Mouse (Mus musculus) MN1 (cell line): ENCODE measurements around the gene Chmp2a.

Experiments
- DNase-seq: peaks from one replicate; pipeline ENCODE4 v3.0.0-alpha.2; 2016; ENCODE audit warnings: low spot score

Chmp2a gene

DNA sequence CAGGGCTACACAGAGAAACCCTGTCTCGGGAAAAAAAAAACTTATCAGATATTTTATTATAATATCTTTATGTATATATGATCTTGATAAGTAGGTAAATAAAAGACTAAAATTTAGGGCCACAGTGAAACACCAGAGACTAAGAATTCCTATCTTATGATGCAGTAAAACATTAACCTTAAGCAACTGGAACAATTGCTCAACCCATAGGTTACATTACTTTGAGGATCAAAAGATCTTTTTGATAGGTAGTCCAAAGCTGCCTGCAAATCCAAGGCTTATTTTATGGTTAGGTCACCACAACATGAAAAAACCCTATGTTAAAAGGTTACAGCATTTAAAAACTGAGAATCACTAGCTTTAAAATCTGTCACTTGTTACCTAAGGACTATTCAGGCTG lies 33.0 kb downstream of the Chmp2a start:
- DNase-seq = no peak

DNA sequence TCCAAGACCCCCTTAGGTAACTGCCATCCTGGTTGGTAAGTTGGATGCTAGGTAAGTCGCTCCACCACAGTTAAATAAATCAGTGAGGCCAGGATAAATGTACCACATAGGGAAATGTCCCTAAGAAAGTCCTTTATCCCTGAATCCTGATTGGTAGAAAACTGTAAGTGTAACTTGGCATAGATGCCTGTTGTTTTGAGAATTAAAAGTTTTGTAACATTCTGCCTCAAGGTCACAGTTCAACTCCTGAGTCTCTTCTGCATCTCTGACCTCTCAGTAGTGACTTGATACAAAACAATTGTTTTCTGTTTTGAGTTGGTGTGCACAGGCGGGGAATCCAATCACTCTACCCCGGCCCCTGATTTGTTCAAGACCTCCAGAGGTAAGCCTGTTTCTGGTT lies 35.8 kb downstream of the Chmp2a start, which contains the start of gene Trim28:
Trim28 (plus strand) TSS at position 264 of the 400 bp plus-strand sequence.
- DNase-seq = no peak

DNA sequence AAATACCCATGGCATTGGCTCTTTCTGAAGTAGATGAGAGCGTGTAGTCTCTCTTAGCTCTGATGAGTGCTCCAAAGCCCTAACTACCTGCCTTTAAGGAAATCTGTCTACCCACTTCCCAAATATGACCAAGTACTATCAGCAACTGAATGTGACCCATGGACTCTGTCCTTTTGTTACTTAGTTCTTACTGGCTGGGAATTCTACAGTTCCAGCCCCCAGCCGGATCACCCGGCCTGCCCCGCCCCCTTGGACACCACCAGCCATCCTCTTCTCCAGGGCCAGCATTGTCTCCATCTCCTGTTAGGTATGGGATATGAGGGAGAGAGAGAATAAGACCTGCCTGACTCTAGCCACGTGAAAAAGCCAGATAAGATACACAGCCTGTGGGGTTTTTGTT lies 36.6 kb downstream of the Chmp2a start, which contains the start of gene Slc27a5:
Slc27a5 (minus strand) TSS at position 140 of the 400 bp plus-strand sequence.
- DNase-seq = no peak

DNA sequence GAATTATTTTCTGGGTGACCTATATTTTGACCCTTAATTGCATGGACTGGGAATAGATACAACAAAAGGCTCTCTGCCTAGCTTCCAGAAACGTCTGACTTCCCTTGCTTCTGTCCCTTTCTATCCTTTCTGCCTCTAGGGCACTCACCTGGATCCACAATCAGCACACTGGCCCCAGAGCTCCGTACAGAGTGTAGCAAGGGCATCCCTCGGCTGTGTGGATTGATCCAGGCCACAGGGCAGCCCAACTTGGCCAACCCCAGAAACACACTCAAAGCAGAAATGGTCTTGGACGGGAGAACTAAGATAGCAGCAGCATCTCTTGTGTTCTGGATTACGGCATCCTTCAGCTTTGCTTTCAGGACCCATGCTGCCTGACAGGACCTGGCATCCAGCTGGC lies 37.4 kb downstream of the Chmp2a start:
- no peak for DNase-seq

DNA sequence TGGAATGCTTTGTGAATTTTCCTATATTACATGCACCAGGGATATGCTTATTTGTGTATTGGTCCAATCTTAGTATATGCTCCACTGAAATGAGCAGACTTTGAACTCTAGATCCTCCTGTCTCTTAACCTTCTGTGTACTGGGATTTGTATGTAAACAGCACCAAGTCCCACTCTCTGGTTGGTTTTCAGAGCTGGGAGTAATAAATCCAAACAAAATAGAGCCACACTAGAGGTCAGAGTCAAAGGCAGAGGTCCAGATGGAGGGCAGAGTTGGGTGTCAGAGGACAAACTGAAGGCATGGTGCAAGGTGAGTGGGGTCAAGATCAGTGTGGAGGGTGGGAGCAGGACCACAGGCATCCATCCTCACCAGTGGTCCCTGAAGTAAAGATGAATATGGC lies 38.7 kb downstream of the Chmp2a start:
- no peak for DNase-seq

DNA sequence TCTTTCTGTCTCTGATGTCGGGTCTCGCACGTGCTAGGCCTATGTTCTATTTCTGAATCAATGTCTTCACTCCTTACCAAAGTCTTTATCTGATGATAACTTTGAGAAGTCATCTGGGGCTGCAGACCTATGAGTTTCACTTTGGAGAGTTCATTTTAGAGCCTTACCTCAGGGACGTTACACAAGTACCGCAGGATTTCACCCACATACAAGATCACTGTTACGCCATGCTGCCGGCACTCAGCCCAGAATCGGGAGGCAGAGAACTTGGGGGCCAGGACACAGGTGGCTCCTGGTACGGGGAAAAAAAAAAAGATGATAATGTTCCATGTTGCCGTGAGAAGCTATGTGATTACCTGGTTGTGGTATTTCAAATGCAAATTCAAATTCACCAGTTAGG lies 41.5 kb downstream of the Chmp2a start:
- DNase-seq = no peak

DNA sequence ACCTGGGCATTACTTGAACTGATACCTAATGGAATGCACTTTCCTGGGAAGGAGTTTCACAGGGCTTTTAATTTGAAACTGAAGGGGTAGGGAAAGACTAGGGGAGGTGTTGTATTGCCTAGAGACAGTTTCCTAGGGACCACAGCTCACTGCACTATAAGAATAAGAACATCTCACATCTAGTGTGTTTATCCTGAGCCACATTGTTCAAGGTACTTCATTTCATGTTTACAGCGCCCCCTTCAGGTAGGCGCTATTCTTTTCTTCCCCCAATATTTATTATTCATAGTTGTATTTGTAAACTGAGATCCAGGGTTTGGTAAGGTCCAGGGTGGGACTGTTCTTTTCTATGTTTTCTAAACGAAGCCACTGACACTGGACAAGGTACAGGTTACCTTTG lies 42.4 kb downstream of the Chmp2a start:
- DNase-seq = no peak

DNA sequence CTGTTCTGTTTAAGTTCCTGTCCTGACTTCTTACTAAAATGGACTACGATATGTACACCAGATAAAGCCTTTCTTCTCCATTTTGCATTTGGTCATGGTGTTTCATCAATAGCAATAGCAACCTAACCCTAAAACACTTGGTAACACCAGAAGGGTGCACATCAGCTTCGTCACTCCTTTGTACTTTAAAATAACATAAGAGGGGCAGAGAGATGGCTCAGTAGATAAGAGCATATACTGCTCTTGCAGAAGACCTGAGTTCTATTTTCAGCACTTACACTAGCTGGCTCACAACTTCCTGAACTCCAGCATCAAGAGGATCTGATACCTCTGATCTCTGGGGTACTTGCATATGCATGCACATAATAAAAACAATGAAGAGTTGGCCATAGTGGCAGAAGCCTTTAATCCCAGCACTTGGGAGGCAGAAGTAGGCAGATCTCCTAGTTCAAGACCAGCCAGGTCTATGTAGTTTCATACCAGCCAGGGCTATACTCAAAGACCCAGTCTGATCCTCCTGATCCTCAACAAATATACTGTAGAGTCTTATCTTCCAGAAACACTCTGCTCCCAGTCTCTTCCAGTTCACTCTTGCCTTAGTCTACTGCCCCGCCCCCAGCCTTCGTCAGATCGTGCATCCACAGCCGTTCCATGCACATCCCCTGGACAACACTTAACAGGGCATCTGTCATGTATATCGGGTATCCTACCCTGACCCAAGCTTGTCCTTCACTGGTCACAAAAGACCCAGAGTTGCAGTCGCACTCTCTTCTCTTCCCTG lies 47.0 kb downstream of the Chmp2a start:
- no peak for DNase-seq

DNA sequence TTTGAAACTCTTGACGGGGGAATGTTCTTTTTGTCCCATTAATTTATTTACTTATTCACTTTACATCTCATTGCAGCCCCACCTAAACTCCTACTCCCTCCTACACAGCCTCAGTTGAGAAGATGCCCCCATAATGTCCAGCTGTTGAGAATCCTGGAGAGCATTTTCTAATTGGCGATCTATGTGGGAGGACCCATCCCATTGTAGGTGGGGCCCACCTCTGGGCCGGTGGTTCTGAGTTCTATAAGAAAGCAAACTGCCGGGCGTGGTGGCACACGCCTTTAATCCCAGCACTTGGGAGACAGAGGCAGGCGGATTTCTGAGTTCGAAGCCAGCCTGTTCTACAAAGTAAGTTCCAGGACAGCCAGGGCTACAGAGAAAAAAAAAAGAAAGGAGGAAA lies 47.7 kb downstream of the Chmp2a start:
- DNase-seq = no peak

DNA sequence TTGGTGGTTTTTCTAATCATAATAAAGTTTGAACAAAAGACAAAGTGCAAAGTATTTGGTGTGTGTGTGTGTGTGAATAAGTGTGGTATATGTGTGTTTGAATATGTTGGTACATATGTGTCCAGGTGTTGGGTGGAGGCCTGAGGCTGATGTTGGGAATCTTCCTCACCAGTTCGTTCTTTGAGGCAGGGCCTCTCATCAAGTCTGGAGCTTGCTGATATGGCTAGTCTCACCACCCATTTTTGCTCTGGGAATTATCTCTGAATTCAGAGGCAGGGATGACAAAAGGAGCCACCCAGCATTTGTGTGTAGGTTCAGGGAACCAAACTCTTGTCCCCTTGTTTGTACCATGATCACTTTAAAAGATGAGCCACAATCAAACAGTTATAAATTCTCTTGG lies 48.9 kb downstream of the Chmp2a start:
- DNase-seq = no peak
